Mouse (Mus musculus): ENCODE measurements around the gene Rnase4. TPM values are rescaled to one million over a fixed set of nuclear protein-coding genes. Genes with fewer than 3 reads are reported as not detected.
A peak's percentile ranks its signal among the peaks of the same experiment; 100 is the strongest.

Gene Rnase4
- polyA plus RNA-seq (2012; ENCODE audit: insufficient read depth, insufficient read length, missing spikeins), result 164 and 169 TPM in 2 replicates

- H3K27ac ChIP-seq (ENCODE audit: insufficient read depth, low read depth, low read length), result peak within 1 kb of the TSS; percentile 96
- H3K4me3 ChIP-seq (ENCODE audit: insufficient read depth, low read length), result peak within 1 kb of the TSS; percentile 86
- H3K4me1 ChIP-seq (ENCODE audit: control insufficient read depth, insufficient read depth, low read length), result peaks cover 23% of the 10 kb centered on the region
- no peak for TF ChIP-seq POLR2A (IDR thresholded peaks at IDR 0.05; ENCODE audit: borderline replicate concordance, low read depth, low read length)
- no peak for TF ChIP-seq CTCF (IDR thresholded peaks at IDR 0.05; ENCODE audit: low read depth, low read length)
These were observed at the start of gene Rnase4, which contains the start of gene Ang for GRCm38 (mm10) chr14:51090921-51091900. Gene Rnase4, plus strand, starts transcription at chr14:51091077. Gene Ang, plus strand, starts transcription at chr14:51091150.

GRCm38 (mm10) chr14:51041769-51042168, 49.1 kb upstream of the Rnase4 start, which contains the start of gene Rnase9:
Gene Rnase9, minus strand, starts transcription at chr14:51041869.
- H3K27ac ChIP-seq (ENCODE audit: insufficient read depth, low read depth, low read length), result no peak within 1 kb of the TSS
- H3K4me1 ChIP-seq (ENCODE audit: control insufficient read depth, insufficient read depth, low read length), result peaks cover 6% of the 10 kb centered on the region
- H3K4me3 ChIP-seq (ENCODE audit: insufficient read depth, low read length), result no peak within 1 kb of the TSS
- TF ChIP-seq POLR2A (IDR thresholded peaks at IDR 0.05; ENCODE audit: borderline replicate concordance, low read depth, low read length), result no peak

- TF ChIP-seq CTCF (IDR thresholded peaks at IDR 0.05; ENCODE audit: low read depth, low read length), result no peak
- TF ChIP-seq POLR2A (IDR thresholded peaks at IDR 0.05; ENCODE audit: borderline replicate concordance, low read depth, low read length), result no peak
- no peak overlapping the region for H3K4me3 ChIP-seq (ENCODE audit: insufficient read depth, low read length)
- no peak overlapping the region for H3K27ac ChIP-seq (ENCODE audit: insufficient read depth, low read depth, low read length)
- H3K4me1 ChIP-seq (ENCODE audit: control insufficient read depth, insufficient read depth, low read length), result peaks cover 10% of the 10 kb centered on the region
These were observed 43.0 kb upstream of the Rnase4 start for GRCm38 (mm10) chr14:51047846-51048245.

GRCm38 (mm10) chr14:51050063-51050462, 40.8 kb upstream of the Rnase4 start, which contains the start of gene Rnase11:
Gene Rnase11, minus strand, starts transcription at chr14:51050163.
- TF ChIP-seq POLR2A (IDR thresholded peaks at IDR 0.05; ENCODE audit: borderline replicate concordance, low read depth, low read length) (no peak), CTCF (IDR thresholded peaks at IDR 0.05; ENCODE audit: low read depth, low read length) (no peak)
- Histone ChIP-seq H3K4me1 (ENCODE audit: control insufficient read depth, insufficient read depth, low read length) (peaks cover 10% of the 10 kb centered on the region), H3K27ac (ENCODE audit: insufficient read depth, low read depth, low read length) (no peak within 1 kb of the TSS), H3K4me3 (ENCODE audit: insufficient read depth, low read length) (no peak within 1 kb of the TSS)

GRCm38 (mm10) chr14:51051941-51052340, 38.9 kb upstream of the Rnase4 start:
- Histone ChIP-seq H3K27ac (ENCODE audit: insufficient read depth, low read depth, low read length) (no peak overlapping the region), H3K4me1 (ENCODE audit: control insufficient read depth, insufficient read depth, low read length) (peaks cover 10% of the 10 kb centered on the region), H3K4me3 (ENCODE audit: insufficient read depth, low read length) (no peak overlapping the region)
- TF ChIP-seq POLR2A (IDR thresholded peaks at IDR 0.05; ENCODE audit: borderline replicate concordance, low read depth, low read length) (no peak), CTCF (IDR thresholded peaks at IDR 0.05; ENCODE audit: low read depth, low read length) (no peak)

- Histone ChIP-seq H3K4me1 (ENCODE audit: control insufficient read depth, insufficient read depth, low read length) (peaks cover 1% of the 10 kb centered on the region), H3K27ac (ENCODE audit: insufficient read depth, low read depth, low read length) (no peak overlapping the region), H3K4me3 (ENCODE audit: insufficient read depth, low read length) (no peak overlapping the region)
- no peak for TF ChIP-seq CTCF (IDR thresholded peaks at IDR 0.05; ENCODE audit: low read depth, low read length)
- no peak for TF ChIP-seq POLR2A (IDR thresholded peaks at IDR 0.05; ENCODE audit: borderline replicate concordance, low read depth, low read length)
These were observed 37.7 kb upstream of the Rnase4 start for GRCm38 (mm10) chr14:51053176-51053575.

- no peak for TF ChIP-seq CTCF (IDR thresholded peaks at IDR 0.05; ENCODE audit: low read depth, low read length)
- no peak for TF ChIP-seq POLR2A (IDR thresholded peaks at IDR 0.05; ENCODE audit: borderline replicate concordance, low read depth, low read length)
- Histone ChIP-seq H3K4me3 (ENCODE audit: insufficient read depth, low read length) (no peak overlapping the region), H3K4me1 (ENCODE audit: control insufficient read depth, insufficient read depth, low read length) (no peaks in the 10 kb centered on the region), H3K27ac (ENCODE audit: insufficient read depth, low read depth, low read length) (no peak overlapping the region)
These were observed 36.3 kb upstream of the Rnase4 start for GRCm38 (mm10) chr14:51054243-51055237.

GRCm38 (mm10) chr14:51057401-51057831, 33.5 kb upstream of the Rnase4 start, which contains the start of gene Rnase12:
Gene Rnase12, minus strand, starts transcription at chr14:51057661.
- TF ChIP-seq CTCF (IDR thresholded peaks at IDR 0.05; ENCODE audit: low read depth, low read length) (no peak), POLR2A (IDR thresholded peaks at IDR 0.05; ENCODE audit: borderline replicate concordance, low read depth, low read length) (no peak)
- H3K4me3 ChIP-seq (ENCODE audit: insufficient read depth, low read length), result no peak within 1 kb of the TSS
- H3K4me1 ChIP-seq (ENCODE audit: control insufficient read depth, insufficient read depth, low read length), result peaks cover 1% of the 10 kb centered on the region; the same call in 1 of the 2 replicates
- H3K27ac ChIP-seq (ENCODE audit: insufficient read depth, low read depth, low read length), result no peak within 1 kb of the TSS

- H3K4me3 ChIP-seq (ENCODE audit: insufficient read depth, low read length), result no peak overlapping the region
These were observed 30.1 kb upstream of the Rnase4 start for GRCm38 (mm10) chr14:51060761-51061160.

More at GRCm38 (mm10) chr14:51060761-51061160, 30.1 kb upstream of the Rnase4 start:
- peaks cover 6% of the 10 kb centered on the region for H3K4me1 ChIP-seq (ENCODE audit: control insufficient read depth, insufficient read depth, low read length)
- TF ChIP-seq CTCF (IDR thresholded peaks at IDR 0.05; ENCODE audit: low read depth, low read length) (no peak), POLR2A (IDR thresholded peaks at IDR 0.05; ENCODE audit: borderline replicate concordance, low read depth, low read length) (no peak)
- H3K27ac ChIP-seq (ENCODE audit: insufficient read depth, low read depth, low read length), result no peak overlapping the region
